Mouse (Mus musculus): ENCODE measurements at regions not wholly inside any gene's neighbourhood (a gene's known extent, or its start where the extent isn't known, plus 50 kb on each side); places are given as distances from the start of the nearest gene placed in this dataset.

DNA sequence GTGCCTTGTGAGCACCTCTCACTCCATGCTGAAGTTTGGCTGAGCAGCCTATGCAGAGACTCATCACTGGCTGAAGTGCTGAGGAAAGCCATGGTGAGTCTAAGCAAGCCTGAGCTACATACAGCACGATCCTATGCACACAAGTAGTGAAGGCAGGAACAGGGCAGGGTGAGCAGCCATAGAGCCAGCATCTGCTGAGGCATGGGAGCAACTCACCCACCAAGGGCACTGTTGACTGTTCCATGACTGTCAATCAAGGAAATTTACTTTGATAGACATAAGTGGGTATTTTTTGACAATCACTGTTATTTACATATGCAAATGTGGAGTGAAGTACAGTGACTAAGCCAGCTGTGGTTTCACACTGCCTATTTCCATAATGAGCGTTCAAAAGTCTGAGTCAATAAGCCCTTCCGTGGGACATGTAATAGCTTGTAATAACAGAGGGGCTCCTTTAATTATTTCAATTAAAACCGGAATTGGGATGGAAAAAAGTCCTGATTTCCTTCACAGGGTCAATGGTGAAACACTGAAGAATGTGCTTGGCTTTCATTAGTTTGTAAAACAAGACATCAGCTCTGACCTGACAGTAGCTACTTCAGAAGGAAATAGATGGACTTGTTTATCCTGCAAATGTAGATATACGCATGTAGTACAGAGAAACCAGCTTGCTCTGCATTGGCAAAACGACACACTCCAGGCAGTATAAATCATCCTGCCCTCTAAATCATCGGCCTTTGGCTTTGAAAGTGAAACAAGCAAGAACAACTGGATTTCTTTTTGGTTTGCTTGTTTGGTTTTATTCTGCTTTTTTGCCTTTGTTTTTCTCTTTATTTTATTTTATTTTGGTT lies 62.1 kb downstream of the Tuba3b start:
- DNase-seq = no peak

GRCm38 (mm10) chr6:145679516-145679915 lies 64.0 kb downstream of the Tuba3b start:
- DNase-seq = no peak

- no peak for DNase-seq
Observed at GRCm38 (mm10) chr6:145687073-145687472, 59.5 kb upstream of the Rassf8 start.

GRCm38 (mm10) chr6:145691680-145692079 lies 54.9 kb upstream of the Rassf8 start:
- DNase-seq = peak; percentile 51

- no peak for DNase-seq
Observed at GRCm38 (mm10) chr6:145694817-145695216, 51.7 kb upstream of the Rassf8 start.
